Mouse (Mus musculus) limb, embryonic 13.5 days (tissue): ENCODE data around the gene Btbd18. TPM values are rescaled to one million over a fixed set of nuclear protein-coding genes. Genes with fewer than 3 reads are reported as not detected.

Experiments used
- ATAC-seq: fragments of 200-750 bp; cut with Nextera tagmentation; 2 replicates; pipeline ENCODE4 v1.8.0; 2017; ENCODE audit warnings: low read depth, moderate number of reproducible peaks, moderate TSS enrichment; ENCODE audit not compliant: low FRiP score
- H3K27ac ChIP-seq: fragments of 300-500 bp; sonication (generic); 2 replicates; pipeline ENCODE4 v1.5.1; 2015; ENCODE audit warnings: inconsistent platforms, mild to moderate bottlenecking, moderate library complexity
- H3K27me3 ChIP-seq: fragments of 300-500 bp; sonication (generic); 2 replicates; pipeline ENCODE4 v1.6.1; 2015; ENCODE audit warnings: mild to moderate bottlenecking, inconsistent platforms
- H3K36me3 ChIP-seq: fragments of 300-500 bp; sonication (generic); 2 replicates; pipeline ENCODE4 v1.6.1; 2015; ENCODE audit warnings: inconsistent platforms, mild to moderate bottlenecking, moderate library complexity
- H3K4me1 ChIP-seq: fragments of 300-500 bp; sonication (generic); 2 replicates; pipeline ENCODE4 v1.6.1; 2015; ENCODE audit warnings: inconsistent platforms
- H3K4me2 ChIP-seq: fragments of 300-500 bp; sonication (generic); replicated peaks from 2 replicates; pipeline ENCODE4 v1.6.1; 2015; ENCODE audit warnings: inconsistent platforms, mild to moderate bottlenecking, moderate library complexity
- H3K4me3 ChIP-seq: fragments of 300-500 bp; sonication (generic); 2 replicates; pipeline ENCODE4 v1.5.1; 2015; ENCODE audit warnings: moderate library complexity, mild to moderate bottlenecking, inconsistent platforms
- H3K9ac ChIP-seq: fragments of 300-500 bp; sonication (generic); 2 replicates; pipeline ENCODE4 v1.6.1; 2015; ENCODE audit warnings: mild to moderate bottlenecking, inconsistent platforms
- H3K9me3 ChIP-seq: fragments of 300-500 bp; sonication (generic); 2 replicates; pipeline ENCODE4 v1.6.1; 2016; ENCODE audit warnings: inconsistent platforms
- WGBS: fragments of 180-500 bp; shearing (Covaris S2); methylation state at CpG from one replicate; pipeline ENCODE4 v1.1.7; 2015; 5-methylcytosine and 5-hydroxymethylcytosine counted together
- polyA plus RNA-seq: library from polyadenylated mRNA; unstranded; fragments of >200 nt; fragmentation: Nextera tagmentation; extraction: Ambion mirVana; gene quantifications from 2 replicates; pipeline ENCODE4 v1.2.1, GENCODE M21; 2015

The Btbd18 gene
- polyA plus RNA-seq, 1 experiment from 2014 or later, result 0.45 TPM

- no peaks in the 10 kb centered on the region for H3K27me3 ChIP-seq
- WGBS, result 12% methylated on average over 3 of the region's 3 CpGs
- no peak overlapping the region for H3K4me2 ChIP-seq
- H3K36me3 ChIP-seq, result no peaks in the 10 kb centered on the region
- H3K27ac ChIP-seq, result no peak overlapping the region
- no peak for ATAC-seq
- H3K9ac ChIP-seq, result no peak overlapping the region
- peaks cover 60% of the 10 kb centered on the region for H3K4me1 ChIP-seq
- H3K9me3 ChIP-seq, result no peaks in the 10 kb centered on the region
- H3K4me3 ChIP-seq, result no peak overlapping the region
Measured at GRCm38 (mm10) chr2:84632999-84633398, 25.9 kb upstream of the Btbd18 start.

- Histone ChIP-seq H3K9ac (no peak overlapping the region), H3K4me1 (peaks cover 70% of the 10 kb centered on the region), H3K4me3 (no peak overlapping the region), H3K9me3 (no peaks in the 10 kb centered on the region), H3K36me3 (no peaks in the 10 kb centered on the region), H3K4me2 (0 out of 2 replicates have a peak overlapping the region, but pooled peaks have one; percentile 11), H3K27me3 (no peaks in the 10 kb centered on the region), H3K27ac (no peak overlapping the region; the same call in 1 of the 2 replicates)
- WGBS, result 78% methylated on average over 4 of the region's 4 CpGs
- ATAC-seq, result no peak
Measured at GRCm38 (mm10) chr2:84634006-84634405, 24.9 kb upstream of the Btbd18 start.

- 35% methylated on average over 4 of the region's 4 CpGs for WGBS
- Histone ChIP-seq H3K9me3 (no peaks in the 10 kb centered on the region), H3K27ac (peak overlapping the region; percentile 91), H3K4me1 (peaks cover 73% of the 10 kb centered on the region), H3K4me2 (peak overlapping the region; percentile 50), H3K9ac (no peak overlapping the region), H3K36me3 (no peaks in the 10 kb centered on the region), H3K27me3 (no peaks in the 10 kb centered on the region), H3K4me3 (no peak overlapping the region)
- ATAC-seq, result no peak
Measured at GRCm38 (mm10) chr2:84634934-84635482, 23.9 kb upstream of the Btbd18 start.

GRCm38 (mm10) chr2:84635611-84636010 lies 23.3 kb upstream of the Btbd18 start:
- Histone ChIP-seq H3K4me3 (no peak overlapping the region), H3K27me3 (no peaks in the 10 kb centered on the region), H3K4me1 (peaks cover 73% of the 10 kb centered on the region), H3K9ac (no peak overlapping the region), H3K36me3 (no peaks in the 10 kb centered on the region), H3K9me3 (no peaks in the 10 kb centered on the region), H3K4me2 (peak overlapping the region; percentile 50), H3K27ac (peak overlapping the region; percentile 91)
- WGBS, result 2% methylated on average over 2 of the region's 2 CpGs
- peak; percentile 92 for ATAC-seq

- Histone ChIP-seq H3K27ac (peak overlapping the region; percentile 91), H3K9me3 (no peaks in the 10 kb centered on the region), H3K36me3 (no peaks in the 10 kb centered on the region), H3K4me3 (0 out of 2 replicates have a peak overlapping the region, but pooled peaks have one; percentile 3), H3K9ac (0 out of 2 replicates have a peak overlapping the region, but pooled peaks have one; percentile 35), H3K27me3 (no peaks in the 10 kb centered on the region), H3K4me2 (peak overlapping the region; percentile 50), H3K4me1 (peaks cover 73% of the 10 kb centered on the region)
- 30% methylated on average over 8 of the region's 8 CpGs for WGBS
- no peak for ATAC-seq
Measured at GRCm38 (mm10) chr2:84636231-84636741, 22.6 kb upstream of the Btbd18 start.

- Histone ChIP-seq H3K4me1 (peaks cover 64% of the 10 kb centered on the region), H3K27me3 (no peaks in the 10 kb centered on the region), H3K36me3 (no peaks in the 10 kb centered on the region), H3K4me2 (peak overlapping the region; percentile 0; the same call in 1 of the 2 replicates), H3K9ac (no peak overlapping the region), H3K9me3 (no peaks in the 10 kb centered on the region), H3K4me3 (no peak overlapping the region), H3K27ac (peak overlapping the region; percentile 39; the same call in 1 of the 2 replicates)
- WGBS, result 26% methylated on average over 7 of the region's 7 CpGs
- ATAC-seq, result no peak
Measured at GRCm38 (mm10) chr2:84637452-84638165, 21.3 kb upstream of the Btbd18 start.

GRCm38 (mm10) chr2:84638428-84639220 lies 20.3 kb upstream of the Btbd18 start:
- ATAC-seq, result no peak
- Histone ChIP-seq H3K27me3 (no peaks in the 10 kb centered on the region), H3K4me2 (no peak overlapping the region), H3K27ac (peak overlapping the region; percentile 39; the same call in 1 of the 2 replicates), H3K9ac (no peak overlapping the region), H3K36me3 (no peaks in the 10 kb centered on the region), H3K4me1 (peaks cover 62% of the 10 kb centered on the region), H3K9me3 (no peaks in the 10 kb centered on the region), H3K4me3 (no peak overlapping the region)
- WGBS, result 57% methylated on average over 5 of the region's 5 CpGs

GRCm38 (mm10) chr2:84640833-84641232 lies 18.0 kb upstream of the Btbd18 start:
- H3K9ac ChIP-seq, result no peak overlapping the region
- H3K27me3 ChIP-seq, result no peaks in the 10 kb centered on the region
- H3K27ac ChIP-seq, result no peak overlapping the region
- no peak overlapping the region for H3K4me2 ChIP-seq
- no peak overlapping the region for H3K4me3 ChIP-seq
- H3K36me3 ChIP-seq, result no peaks in the 10 kb centered on the region
- H3K4me1 ChIP-seq, result peaks cover 44% of the 10 kb centered on the region
- no peaks in the 10 kb centered on the region for H3K9me3 ChIP-seq
- 0 out of 2 replicates have a peak, but pooled peaks have one; percentile 36 for ATAC-seq

GRCm38 (mm10) chr2:84646138-84646537 lies 12.7 kb upstream of the Btbd18 start:
- 85% methylated on average over 1 of the region's 1 CpGs for WGBS
- no peak overlapping the region for H3K4me3 ChIP-seq

GRCm38 (mm10) chr2:84647051-84647568 lies 11.8 kb upstream of the Btbd18 start:
- no peak for ATAC-seq
- H3K9me3 ChIP-seq, result no peaks in the 10 kb centered on the region
- WGBS, result 94% methylated on average over 6 of the region's 6 CpGs
- no peak overlapping the region for H3K27ac ChIP-seq
- no peak overlapping the region for H3K9ac ChIP-seq
- peak overlapping the region; percentile 16 for H3K4me2 ChIP-seq
- no peaks in the 10 kb centered on the region for H3K27me3 ChIP-seq
- no peaks in the 10 kb centered on the region for H3K36me3 ChIP-seq
- H3K4me3 ChIP-seq, result no peak overlapping the region
- H3K4me1 ChIP-seq, result peaks cover 28% of the 10 kb centered on the region

More at GRCm38 (mm10) chr2:84646138-84646537, 12.7 kb upstream of the Btbd18 start:
- peaks cover 28% of the 10 kb centered on the region for H3K4me1 ChIP-seq
- no peaks in the 10 kb centered on the region for H3K9me3 ChIP-seq
- no peak for ATAC-seq
- H3K27ac ChIP-seq, result no peak overlapping the region
- no peak overlapping the region for H3K9ac ChIP-seq
- H3K27me3 ChIP-seq, result no peaks in the 10 kb centered on the region
- no peaks in the 10 kb centered on the region for H3K36me3 ChIP-seq
- H3K4me2 ChIP-seq, result no peak overlapping the region

- WGBS, result 57% methylated on average over 6 of the region's 6 CpGs
- Histone ChIP-seq H3K4me2 (peak overlapping the region; percentile 76), H3K4me3 (peak overlapping the region; percentile 62), H3K36me3 (no peaks in the 10 kb centered on the region), H3K27ac (no peak overlapping the region), H3K27me3 (no peaks in the 10 kb centered on the region), H3K9ac (peak overlapping the region; percentile 59), H3K4me1 (peaks cover 24% of the 10 kb centered on the region), H3K9me3 (no peaks in the 10 kb centered on the region)
- no peak for ATAC-seq
Measured at GRCm38 (mm10) chr2:84648369-84648768, 10.5 kb upstream of the Btbd18 start.
